Mouse (Mus musculus): ENCODE measurements around the gene Cers3.

Gene Cers3

GRCm38 (mm10) chr7:66873235-66873634 is 129.9 kb downstream of the Cers3 start:
- Histone ChIP-seq H3K27me3 (ENCODE audit: control insufficient read depth, insufficient read depth, low read length, poor library complexity, severe bottlenecking) (no peaks in the 10 kb centered on the region), H3K36me3 (ENCODE audit: control insufficient read depth, insufficient read depth, low read length, poor library complexity, severe bottlenecking) (no peaks in the 10 kb centered on the region)
- DNase-seq (ENCODE audit: low read depth, low spot score) = no peak
